Mouse (Mus musculus): ENCODE results near the gene 1700019A02Rik. TPM values are rescaled to one million over a fixed set of nuclear protein-coding genes. Genes with fewer than 3 reads are reported as not detected.

The 1700019A02Rik gene
- polyA plus RNA-seq (2014; fragmentation: Illumina TruSeq; extraction: RNeasy Lipid Tissue Mini Kit (QIAGEN cat#74804); ENCODE audit: insufficient read depth, low read depth, low replicate concordance), result not detected

DNA sequence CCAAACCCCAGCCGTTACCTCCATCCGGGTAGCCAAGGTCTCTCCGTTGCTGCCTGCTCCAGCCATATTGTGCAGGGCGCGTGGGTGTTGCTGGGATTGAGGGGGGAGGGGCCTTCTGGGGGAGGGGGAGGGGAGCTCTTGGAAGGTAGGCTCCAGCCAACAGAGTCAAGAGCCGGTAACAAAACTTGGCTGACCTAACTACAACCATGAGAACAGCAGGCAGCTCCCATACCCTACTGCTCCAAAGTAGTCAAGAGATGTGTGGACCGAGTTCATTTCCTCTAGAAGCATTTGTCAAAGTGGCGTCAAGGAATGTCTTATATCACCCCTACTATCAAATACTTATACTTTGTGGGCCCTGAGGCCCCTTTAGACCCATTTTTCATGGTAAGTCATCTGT lies at the start of gene 1700019A02Rik:
Gene 1700019A02Rik, minus strand, starts transcription at position 101 of the 400 bp plus-strand sequence.

Other genes with a start within 250 kb of the 1700019A02Rik start
- gene 1700019D03Rik, start 167.5 kb downstream of the 1700019A02Rik start, polyA plus RNA-seq (2014; fragmentation: Illumina TruSeq; extraction: RNeasy Lipid Tissue Mini Kit (QIAGEN cat#74804); ENCODE audit: insufficient read depth, low read depth, low replicate concordance), result 0.72 TPM
- not detected for gene Mstn, start 126.0 kb downstream of the 1700019A02Rik start, polyA plus RNA-seq (2014; fragmentation: Illumina TruSeq; extraction: RNeasy Lipid Tissue Mini Kit (QIAGEN cat#74804); ENCODE audit: insufficient read depth, low read depth, low replicate concordance)
- 1.3 TPM for gene Pms1, start 109.4 kb upstream of the 1700019A02Rik start, polyA plus RNA-seq (2014; fragmentation: Illumina TruSeq; extraction: RNeasy Lipid Tissue Mini Kit (QIAGEN cat#74804); ENCODE audit: insufficient read depth, low read depth, low replicate concordance)
- gene Ormdl1, start 109.5 kb upstream of the 1700019A02Rik start, polyA plus RNA-seq (2014; fragmentation: Illumina TruSeq; extraction: RNeasy Lipid Tissue Mini Kit (QIAGEN cat#74804); ENCODE audit: insufficient read depth, low read depth, low replicate concordance), result 18.4 TPM
- not detected for gene Gm28778, start 109.5 kb upstream of the 1700019A02Rik start, polyA plus RNA-seq (2014; fragmentation: Illumina TruSeq; extraction: RNeasy Lipid Tissue Mini Kit (QIAGEN cat#74804); ENCODE audit: insufficient read depth, low read depth, low replicate concordance)
- gene Osgepl1, start 126.0 kb upstream of the 1700019A02Rik start, polyA plus RNA-seq (2014; fragmentation: Illumina TruSeq; extraction: RNeasy Lipid Tissue Mini Kit (QIAGEN cat#74804); ENCODE audit: insufficient read depth, low read depth, low replicate concordance), result 8.7 TPM
- gene Asdurf, start 165.0 kb upstream of the 1700019A02Rik start, polyA plus RNA-seq (2014; fragmentation: Illumina TruSeq; extraction: RNeasy Lipid Tissue Mini Kit (QIAGEN cat#74804); ENCODE audit: insufficient read depth, low read depth, low replicate concordance), result not detected
- not detected for gene Gm28551, start 165.0 kb upstream of the 1700019A02Rik start, polyA plus RNA-seq (2014; fragmentation: Illumina TruSeq; extraction: RNeasy Lipid Tissue Mini Kit (QIAGEN cat#74804); ENCODE audit: insufficient read depth, low read depth, low replicate concordance)
- 21.3 TPM for gene Asnsd1, start 165.1 kb upstream of the 1700019A02Rik start, polyA plus RNA-seq (2014; fragmentation: Illumina TruSeq; extraction: RNeasy Lipid Tissue Mini Kit (QIAGEN cat#74804); ENCODE audit: insufficient read depth, low read depth, low replicate concordance)

Measured in lung, adult 10 weeks (tissue).